Mouse (Mus musculus): ENCODE results near the gene Kcna7. TPM values are rescaled to one million over a fixed set of nuclear protein-coding genes. Genes with fewer than 3 reads are reported as not detected.

The Kcna7 gene
- polyA plus RNA-seq, 1 experiment from 2014 or later, result not detected

DNA sequence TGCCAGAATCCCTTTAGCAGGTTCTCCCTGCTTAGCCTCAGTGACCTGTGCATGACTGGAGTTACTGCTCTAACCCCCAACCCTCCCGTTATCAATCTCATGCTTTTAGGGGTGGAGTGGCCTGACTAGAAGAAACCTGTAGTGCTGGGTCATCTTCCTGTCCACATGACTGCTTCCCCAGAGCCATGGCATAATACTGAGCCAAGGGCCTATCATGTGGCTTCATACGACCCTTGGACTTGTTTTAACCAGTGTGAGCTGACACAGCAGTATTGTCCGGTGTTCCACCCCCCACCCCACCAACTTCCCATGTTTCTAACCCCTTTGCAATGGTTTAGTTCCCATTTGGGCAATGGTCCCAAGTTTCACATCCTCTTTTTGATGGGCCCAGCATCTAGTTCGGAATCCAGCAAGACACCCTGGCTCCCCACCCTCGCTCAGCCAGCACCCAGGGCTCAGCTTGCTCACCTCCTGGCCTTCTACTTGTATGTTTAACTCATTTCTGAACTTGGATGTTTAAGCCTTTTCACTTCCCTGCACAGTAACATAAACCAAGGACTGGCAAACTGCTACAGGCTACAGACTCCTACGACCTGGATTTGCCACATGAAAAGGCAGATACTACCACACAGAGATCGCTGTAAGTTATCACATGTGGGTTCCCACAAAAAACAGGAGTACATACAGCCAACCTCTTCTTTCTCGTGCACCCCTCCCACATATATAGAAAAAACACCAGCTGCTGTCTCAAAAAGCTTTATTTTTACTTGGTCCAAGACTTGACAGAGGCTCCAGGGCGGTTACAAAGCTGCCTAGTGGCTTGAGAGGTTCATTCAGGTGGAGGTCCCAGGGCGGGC, 52.0 kb downstream of the Kcna7 start:
- H3K36me3 ChIP-seq (ENCODE audit: control insufficient read depth, insufficient read depth, low read length), result peaks cover 69% of the 10 kb centered on the region
- H3K27me3 ChIP-seq (replicated peaks; ENCODE audit: control insufficient read depth, insufficient read depth, low read length), result no peaks in the 10 kb centered on the region
- DNase-seq (ENCODE audit: low spot score) (no peak), ATAC-seq (ENCODE audit: low read depth) (no peak)
- peak overlapping the region; percentile 82 for H3K9ac ChIP-seq (ENCODE audit: low read depth, low read length)
- peak overlapping the region; percentile 60 for H3K4me3 ChIP-seq (ENCODE audit: low read depth, low read length)
- no peaks in the 10 kb centered on the region for H3K9me3 ChIP-seq (ENCODE audit: control insufficient read depth, low read length)
- 51% methylated on average over 9 of the region's 10 CpGs for WGBS
- H3K27ac ChIP-seq (replicated peaks; ENCODE audit: low read depth, low read length), result peak overlapping the region; percentile 58
- H3K4me1 ChIP-seq (ENCODE audit: control insufficient read depth, insufficient read depth, low read length), result peaks cover 24% of the 10 kb centered on the region
- peak overlapping the region; percentile 68 for H3K4me2 ChIP-seq (ENCODE audit: low read depth, low read length)

DNA sequence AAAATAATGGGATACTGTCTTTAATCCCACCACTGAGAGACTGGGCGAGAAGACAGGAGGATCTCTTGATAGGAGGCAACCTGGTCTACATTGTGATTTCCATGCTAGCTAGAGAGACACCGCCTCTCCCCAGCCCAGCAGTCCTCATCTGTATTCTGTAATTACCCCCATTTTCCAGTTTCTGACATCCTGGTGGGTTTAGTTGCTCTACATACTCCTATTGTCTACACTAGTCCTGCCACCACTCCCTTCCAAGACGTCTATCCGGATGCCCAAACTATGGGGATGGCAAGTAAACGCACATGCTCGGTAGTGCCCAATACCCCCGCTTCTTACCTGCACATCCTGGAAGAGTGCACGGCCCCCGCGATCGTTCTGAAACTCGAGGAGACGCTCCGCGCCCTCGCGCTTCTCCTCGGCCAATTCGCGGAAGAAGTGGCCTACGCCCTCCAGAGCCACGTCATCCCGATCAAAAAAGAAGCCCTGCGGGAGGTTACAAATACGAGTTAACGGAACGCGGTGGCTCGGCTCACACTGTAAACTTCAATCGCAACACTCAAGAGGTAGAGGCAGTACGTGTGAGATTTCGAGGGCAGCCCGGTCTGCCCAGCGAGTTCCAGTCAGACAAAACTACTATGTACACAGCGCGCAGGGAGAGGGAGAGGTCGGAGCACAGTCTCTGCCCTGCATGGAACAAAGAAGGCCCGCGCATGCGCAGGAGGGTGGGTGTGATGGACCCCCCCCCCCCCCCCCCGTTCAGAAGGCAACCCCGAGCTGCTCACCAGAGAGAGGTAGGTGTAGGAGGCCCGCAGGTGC, 53.5 kb downstream of the Kcna7 start:
- Histone ChIP-seq H3K4me3 (ENCODE audit: low read depth, low read length) (peak overlapping the region; percentile 60), H3K4me1 (ENCODE audit: control insufficient read depth, insufficient read depth, low read length) (peaks cover 24% of the 10 kb centered on the region), H3K36me3 (ENCODE audit: control insufficient read depth, insufficient read depth, low read length) (peaks cover 73% of the 10 kb centered on the region), H3K27ac (replicated peaks; ENCODE audit: low read depth, low read length) (peak overlapping the region; percentile 94), H3K4me2 (ENCODE audit: low read depth, low read length) (peak overlapping the region; percentile 68), H3K9ac (ENCODE audit: low read depth, low read length) (peak overlapping the region; percentile 82), H3K9me3 (ENCODE audit: control insufficient read depth, low read length) (no peaks in the 10 kb centered on the region), H3K27me3 (replicated peaks; ENCODE audit: control insufficient read depth, insufficient read depth, low read length) (no peaks in the 10 kb centered on the region)
- DNase-seq (ENCODE audit: low spot score) (peak; percentile 92), ATAC-seq (ENCODE audit: low read depth) (peak; percentile 75)
- under 1% methylated on average over 39 of the region's 43 CpGs for WGBS

Small RNA genes within 50 kb of the gene (microRNA-seq; reads per million reads assigned to microRNA genes)
- gene Gm22133 (ENCODE audit: borderline number of aligned reads), result not detected

Other genes starting within 250 kb of the Kcna7 start
- 0.87 and 1.3 TPM in 2 replicates for gene Slc17a7, start 241.7 kb upstream of the Kcna7 start, polyA plus RNA-seq (2014; fragmentation: Nextera tagmentation; extraction: Ambion mirVana)
- gene Gfy, start 226.1 kb upstream of the Kcna7 start, polyA plus RNA-seq (2014; fragmentation: Nextera tagmentation; extraction: Ambion mirVana), result 5.8 and 6.1 TPM in 2 replicates
- gene Pth2, start 224.7 kb upstream of the Kcna7 start, polyA plus RNA-seq (2014; fragmentation: Nextera tagmentation; extraction: Ambion mirVana), result not detected in 2 replicates
- gene Ccdc155, start 200.8 kb upstream of the Kcna7 start, polyA plus RNA-seq (2014; fragmentation: Nextera tagmentation; extraction: Ambion mirVana), result 1.5 TPM in 2 replicates
- gene Dkkl1, start 193.5 kb upstream of the Kcna7 start, polyA plus RNA-seq (2014; fragmentation: Nextera tagmentation; extraction: Ambion mirVana), result 6.3 and 8.5 TPM in 2 replicates
- 112 and 142 TPM in 2 replicates for gene Tead2, start 189.9 kb upstream of the Kcna7 start, polyA plus RNA-seq (2014; fragmentation: Nextera tagmentation; extraction: Ambion mirVana)
- gene Cd37, start 166.5 kb upstream of the Kcna7 start, polyA plus RNA-seq (2014; fragmentation: Nextera tagmentation; extraction: Ambion mirVana), result 2.4 and 4.8 TPM in 2 replicates
- 0.11 and 0.38 TPM in 2 replicates for gene Slc6a16, start 164.6 kb upstream of the Kcna7 start, polyA plus RNA-seq (2014; fragmentation: Nextera tagmentation; extraction: Ambion mirVana)
- gene Slc6a21, start 128.1 kb upstream of the Kcna7 start, polyA plus RNA-seq (2014; fragmentation: Nextera tagmentation; extraction: Ambion mirVana), result not detected in 2 replicates
- gene Trpm4, start 71.9 kb upstream of the Kcna7 start, polyA plus RNA-seq (2014; fragmentation: Nextera tagmentation; extraction: Ambion mirVana), result 16.6 and 18.2 TPM in 2 replicates
- gene Hrc, start 70.4 kb upstream of the Kcna7 start, polyA plus RNA-seq (2014; fragmentation: Nextera tagmentation; extraction: Ambion mirVana), result 11.0 and 15.8 TPM in 2 replicates
- gene Ppfia3, start 38.6 kb upstream of the Kcna7 start, polyA plus RNA-seq (2014; fragmentation: Nextera tagmentation; extraction: Ambion mirVana), result 4.8 and 6.9 TPM in 2 replicates
- gene Lin7b, start 35.1 kb upstream of the Kcna7 start, polyA plus RNA-seq (2014; fragmentation: Nextera tagmentation; extraction: Ambion mirVana), result 2.4 TPM in 2 replicates
- 56.5 and 61.1 TPM in 2 replicates for gene Snrnp70, start 9.9 kb upstream of the Kcna7 start, polyA plus RNA-seq (2014; fragmentation: Nextera tagmentation; extraction: Ambion mirVana)
- 3.0 and 3.1 TPM in 2 replicates for gene Ntf5, start 8.0 kb downstream of the Kcna7 start, polyA plus RNA-seq (2014; fragmentation: Nextera tagmentation; extraction: Ambion mirVana)
- gene Lhb, start 15.2 kb downstream of the Kcna7 start, polyA plus RNA-seq (2014; fragmentation: Nextera tagmentation; extraction: Ambion mirVana), result 1.4 TPM in 1 of 2 replicates, not detected in the other
- 39.3 TPM in 2 replicates for gene Gys1, start 29.2 kb downstream of the Kcna7 start, polyA plus RNA-seq (2014; fragmentation: Nextera tagmentation; extraction: Ambion mirVana)
- gene Ruvbl2, start 32.4 kb downstream of the Kcna7 start, polyA plus RNA-seq (2014; fragmentation: Nextera tagmentation; extraction: Ambion mirVana), result 123 and 127 TPM in 2 replicates
- gene Ftl1, start 54.2 kb downstream of the Kcna7 start, polyA plus RNA-seq (2014; fragmentation: Nextera tagmentation; extraction: Ambion mirVana), result 4,260 and 4,697 TPM in 2 replicates
- 120 and 132 TPM in 2 replicates for gene Bax, start 61.2 kb downstream of the Kcna7 start, polyA plus RNA-seq (2014; fragmentation: Nextera tagmentation; extraction: Ambion mirVana)
- 1.2 and 1.5 TPM in 2 replicates for gene Tulp2, start 76.2 kb downstream of the Kcna7 start, polyA plus RNA-seq (2014; fragmentation: Nextera tagmentation; extraction: Ambion mirVana)
- gene Gm45808, start 81.2 kb downstream of the Kcna7 start, polyA plus RNA-seq (2014; fragmentation: Nextera tagmentation; extraction: Ambion mirVana), result not detected in 2 replicates
- gene Dhdh, start 83.2 kb downstream of the Kcna7 start, polyA plus RNA-seq (2014; fragmentation: Nextera tagmentation; extraction: Ambion mirVana), result 2.5 and 3.2 TPM in 2 replicates
- gene Nucb1, start 104.8 kb downstream of the Kcna7 start, polyA plus RNA-seq (2014; fragmentation: Nextera tagmentation; extraction: Ambion mirVana), result 209 and 236 TPM in 2 replicates
- gene Ppp1r15a, start 120.6 kb downstream of the Kcna7 start, polyA plus RNA-seq (2014; fragmentation: Nextera tagmentation; extraction: Ambion mirVana), result 20.7 and 21.9 TPM in 2 replicates
- gene Plekha4, start 120.7 kb downstream of the Kcna7 start, polyA plus RNA-seq (2014; fragmentation: Nextera tagmentation; extraction: Ambion mirVana), result 6.8 and 7.3 TPM in 2 replicates
- gene Hsd17b14, start 149.2 kb downstream of the Kcna7 start, polyA plus RNA-seq (2014; fragmentation: Nextera tagmentation; extraction: Ambion mirVana), result 0.77 and 1.0 TPM in 2 replicates
- gene Bcat2, start 164.5 kb downstream of the Kcna7 start, polyA plus RNA-seq (2014; fragmentation: Nextera tagmentation; extraction: Ambion mirVana), result 50.1 and 51.0 TPM in 2 replicates
- 0.45 and 1.0 TPM in 2 replicates for gene Fgf21, start 209.8 kb downstream of the Kcna7 start, polyA plus RNA-seq (2014; fragmentation: Nextera tagmentation; extraction: Ambion mirVana)
- gene Fut1, start 211.6 kb downstream of the Kcna7 start, polyA plus RNA-seq (2014; fragmentation: Nextera tagmentation; extraction: Ambion mirVana), result 1.3 and 2.1 TPM in 2 replicates
- 0.19 and 0.30 TPM in 2 replicates for gene Izumo1, start 216.2 kb downstream of the Kcna7 start, polyA plus RNA-seq (2014; fragmentation: Nextera tagmentation; extraction: Ambion mirVana)
- 10.4 and 11.1 TPM in 2 replicates for gene Rasip1, start 221.8 kb downstream of the Kcna7 start, polyA plus RNA-seq (2014; fragmentation: Nextera tagmentation; extraction: Ambion mirVana)
- gene Mamstr, start 234.3 kb downstream of the Kcna7 start, polyA plus RNA-seq (2014; fragmentation: Nextera tagmentation; extraction: Ambion mirVana), result 23.3 and 28.8 TPM in 2 replicates

Data from embryonic facial prominence, embryonic 14.5 days (tissue).